Mouse (Mus musculus) cerebellum, postnatal 10 days (tissue): ENCODE measurements around the gene Etv5.

Experiments
- DNase-seq, 2 experiments: peaks; one replicate each; pipeline ENCODE4 v3.0.0; 2021; ENCODE audit warnings: mixed read lengths in 2 of 2

Etv5 gene

DNA sequence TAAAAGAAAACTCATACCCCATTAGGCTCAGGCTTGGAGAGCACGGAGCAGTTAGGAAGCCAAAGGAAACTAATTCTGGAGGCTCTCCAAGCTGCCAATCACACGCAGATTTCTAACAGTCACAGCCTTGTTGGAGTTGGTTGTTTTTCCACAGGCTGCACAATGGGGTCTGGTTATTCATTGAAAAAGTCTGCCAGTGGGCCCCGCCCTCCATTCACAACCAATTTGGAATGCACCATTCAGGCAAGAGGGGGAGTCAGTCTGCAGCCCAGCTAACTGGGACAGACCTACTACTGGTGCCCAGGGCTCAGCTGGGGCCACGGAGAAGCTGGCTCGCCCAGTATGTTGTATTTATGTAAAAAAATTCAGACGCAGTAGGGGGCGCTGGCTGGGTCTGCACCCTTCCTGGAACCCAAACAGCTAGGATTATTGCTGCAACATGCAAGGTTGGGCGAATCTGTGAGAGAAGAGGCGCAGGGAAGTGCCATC is 10.6 kb downstream of the Etv5 start:
- DNase-seq, result peak; percentile 93 to 96

DNA sequence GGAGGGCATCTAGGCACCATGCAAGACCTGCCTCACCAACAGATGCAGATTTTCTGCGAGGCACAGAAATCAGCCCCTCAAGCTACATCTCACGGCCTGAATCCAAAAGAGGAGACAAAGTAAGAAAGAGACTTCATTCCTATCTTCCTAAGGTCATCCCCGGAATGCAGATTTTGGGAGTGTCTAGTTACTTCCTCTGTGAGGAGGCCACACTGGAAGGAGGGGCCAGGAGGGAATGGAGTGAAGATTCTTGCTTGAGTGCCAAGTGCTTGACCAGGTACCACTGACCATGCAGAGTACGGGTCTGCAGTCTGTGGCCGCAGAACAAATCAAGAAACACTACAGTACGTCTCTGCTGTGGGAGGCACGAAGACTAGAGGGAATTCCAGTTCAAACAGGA is 12.7 kb downstream of the Etv5 start:
- DNase-seq, result no peak

DNA sequence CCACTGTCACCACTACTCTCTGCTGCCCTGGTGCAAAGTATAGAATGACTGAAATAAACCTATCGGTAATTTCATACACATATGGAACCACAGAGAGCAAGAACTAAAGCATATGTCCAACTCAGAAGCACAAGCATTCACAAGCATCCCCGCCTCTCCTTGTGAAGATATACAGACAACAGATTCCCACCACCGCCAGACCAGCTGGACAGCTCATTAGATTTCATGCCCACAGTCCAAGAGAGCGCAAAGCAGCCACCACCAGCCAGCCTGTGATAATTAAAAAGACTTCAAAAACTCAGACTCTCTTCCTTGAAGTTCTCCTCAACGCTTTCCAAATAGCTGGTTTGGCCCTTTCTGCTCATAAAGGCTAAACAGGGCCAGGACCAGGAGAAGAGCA is 17.3 kb downstream of the Etv5 start:
- peak; percentile 49 to 53 for DNase-seq

DNA sequence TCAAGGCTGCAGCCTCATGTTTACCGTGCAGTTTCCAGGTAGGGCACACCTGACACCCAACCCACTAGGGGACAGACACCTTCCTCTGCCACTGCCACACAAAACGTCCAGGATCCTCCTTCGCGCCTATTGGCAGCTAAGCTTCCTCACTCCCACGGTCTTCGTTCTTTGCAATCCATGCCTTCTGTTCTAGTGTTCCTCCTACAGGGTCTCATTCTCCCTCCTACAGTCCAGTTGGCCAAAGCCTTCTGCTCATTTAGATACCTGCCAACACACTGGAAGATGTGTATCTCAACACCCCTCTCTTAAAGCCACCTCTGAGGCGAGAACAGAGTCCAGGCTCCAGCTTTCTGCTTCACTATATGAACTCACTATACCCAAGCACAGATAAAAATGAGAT is 21.6 kb downstream of the Etv5 start:
- DNase-seq, result peak; percentile 37 to 55

DNA sequence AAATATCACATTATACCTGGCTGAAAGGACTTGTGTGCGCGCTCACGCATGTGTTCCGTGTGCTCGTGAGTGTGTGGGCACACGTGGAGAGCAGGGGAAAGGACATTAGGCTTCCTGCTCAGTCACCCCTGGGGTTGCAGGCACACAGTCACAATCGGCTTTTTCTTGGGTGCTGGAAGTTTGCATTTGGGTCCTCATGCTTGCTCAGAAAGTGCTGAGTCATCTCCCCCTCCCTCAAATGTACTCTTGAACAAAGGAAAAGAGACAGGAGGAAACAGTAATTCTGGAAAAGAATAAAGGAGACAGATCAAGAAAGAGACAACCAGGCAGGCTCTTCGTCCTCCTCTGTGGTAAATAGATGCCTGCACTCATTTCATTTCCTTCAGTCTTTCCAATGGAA is 22.5 kb downstream of the Etv5 start:
- no peak for DNase-seq

DNA sequence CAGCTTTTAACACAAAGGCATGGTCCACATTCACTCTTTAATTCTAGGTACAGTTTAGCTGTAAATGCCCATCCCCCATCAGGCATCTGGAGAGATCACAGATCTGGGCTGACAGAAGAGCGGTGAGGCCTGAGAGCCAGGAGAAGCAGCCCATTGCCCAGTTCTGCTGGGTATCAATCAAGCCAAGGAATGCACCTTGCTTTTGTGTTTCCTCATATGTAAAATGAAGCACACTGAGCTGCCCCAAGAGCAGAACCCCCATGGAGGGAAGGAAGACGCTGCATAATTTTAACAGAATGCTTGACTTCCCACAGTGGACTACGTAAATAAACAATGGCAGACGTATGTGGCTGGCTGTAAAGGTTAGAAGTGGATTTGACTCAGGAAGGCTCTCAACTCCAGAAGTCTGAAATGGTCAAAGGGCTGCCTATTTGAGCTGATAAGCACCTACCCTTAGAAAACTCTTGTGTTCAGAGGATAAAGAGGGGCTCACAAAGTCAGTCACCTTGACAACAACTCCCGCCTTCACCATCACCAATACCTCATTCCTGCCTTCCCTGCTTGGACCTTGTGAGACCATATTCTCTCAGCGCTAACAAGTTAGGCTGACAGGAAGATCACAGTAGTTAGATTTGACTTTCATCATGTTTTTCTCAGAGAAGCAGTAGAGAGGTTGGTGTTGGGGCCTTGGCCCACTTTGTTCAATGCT is 23.2 kb downstream of the Etv5 start:
- DNase-seq, result peak; percentile 37 to 50

DNA sequence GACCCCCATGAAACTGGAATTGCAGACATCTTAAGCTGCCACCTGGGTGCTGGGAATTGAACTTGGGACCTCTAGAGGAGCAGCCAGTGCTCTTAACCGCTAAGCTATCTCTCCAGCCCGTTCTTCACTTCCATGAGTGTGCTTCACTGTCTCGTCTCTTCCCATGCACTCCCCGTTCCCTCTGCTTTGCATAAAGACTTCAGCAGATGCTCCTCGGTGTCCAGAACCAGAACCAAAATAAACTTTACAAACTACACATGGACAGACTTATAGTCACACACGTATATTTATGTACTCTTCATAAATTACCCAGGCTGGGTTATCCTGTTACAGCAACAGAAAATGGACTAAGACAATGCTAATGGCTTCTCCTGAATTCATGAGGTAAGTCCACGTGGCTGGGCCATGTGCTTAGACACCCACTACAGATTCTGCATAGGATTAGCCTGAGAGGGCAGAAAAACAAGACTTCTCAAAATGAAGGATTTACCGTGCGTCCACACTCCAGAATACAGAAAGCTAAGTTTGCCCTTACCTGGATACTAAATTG is 25.2 kb downstream of the Etv5 start:
- no peak for DNase-seq

DNA sequence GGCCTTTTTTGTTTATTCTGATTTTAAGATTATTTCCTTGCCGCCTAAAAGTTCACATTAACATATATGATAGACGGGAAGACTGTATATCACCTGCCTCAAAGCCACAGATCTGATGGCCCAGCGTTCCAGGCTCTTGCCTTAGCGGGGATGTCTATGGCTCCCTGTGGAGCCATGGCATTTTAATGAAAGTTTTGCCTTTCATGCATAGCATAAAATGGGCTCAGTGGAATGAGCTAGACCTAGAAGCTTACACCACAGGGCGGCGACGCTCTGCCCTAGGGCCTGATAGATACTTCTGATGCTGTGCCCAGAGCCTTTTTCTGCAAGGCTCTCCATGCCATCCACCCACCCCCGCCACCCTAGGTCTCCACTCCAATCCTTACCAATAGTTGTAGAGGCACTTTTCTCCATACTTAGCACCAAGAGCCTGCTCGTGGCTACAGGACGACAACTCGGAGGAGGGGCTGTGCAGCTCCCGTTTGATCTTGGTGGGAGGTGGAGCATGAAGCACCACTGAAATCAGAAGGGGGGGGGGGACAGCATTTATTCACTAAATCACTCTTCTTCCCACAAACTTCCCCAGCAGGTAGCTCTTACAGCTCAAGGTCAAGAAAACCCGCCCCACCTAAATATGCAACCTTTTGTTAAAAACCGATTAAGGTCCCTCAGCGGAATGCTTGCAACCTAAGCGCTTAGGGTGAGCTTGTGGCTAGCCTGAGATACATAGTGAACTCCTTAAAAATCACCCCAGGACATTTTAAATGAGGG is 26.9 kb downstream of the Etv5 start:
- DNase-seq, result no peak

DNA sequence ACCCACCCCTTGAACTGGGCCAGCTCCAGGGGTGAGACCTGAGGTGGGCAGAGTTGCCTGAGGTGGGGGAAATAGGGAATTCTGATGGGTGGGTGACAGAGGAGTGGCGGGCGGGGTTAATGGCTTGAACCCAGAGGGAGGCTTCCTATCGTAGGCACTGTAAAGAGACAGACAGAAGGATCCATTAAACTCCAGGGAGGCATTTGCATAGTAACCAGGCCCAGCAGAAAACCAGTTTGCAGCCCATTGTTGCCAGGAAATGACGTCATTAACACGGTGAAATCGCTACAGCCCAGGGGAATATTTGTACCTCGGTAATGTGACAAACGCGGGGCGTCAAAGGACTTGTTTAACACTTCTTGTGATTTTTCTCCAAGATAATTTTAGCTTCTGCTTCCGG is 27.8 kb downstream of the Etv5 start:
- DNase-seq, result no peak

DNA sequence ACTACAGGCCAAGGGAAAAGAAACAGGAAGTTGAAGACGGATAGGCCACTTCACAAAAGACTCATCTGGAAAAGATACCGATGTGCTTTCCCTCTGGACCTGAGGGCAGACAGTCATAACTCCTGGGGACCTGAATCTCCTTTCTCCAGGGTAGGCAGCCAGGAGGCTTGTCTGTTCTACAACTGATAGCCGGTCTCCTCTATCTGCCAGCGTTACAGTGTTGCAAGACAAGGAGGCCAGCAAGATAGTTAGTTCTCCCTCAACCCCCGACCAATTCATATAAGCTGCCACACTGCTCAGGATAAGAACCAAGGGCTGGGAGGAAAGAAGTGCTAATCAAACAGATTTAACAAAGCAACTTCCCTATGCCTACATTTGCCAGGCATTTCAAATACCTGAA is 29.5 kb downstream of the Etv5 start:
- DNase-seq, result no peak

DNA sequence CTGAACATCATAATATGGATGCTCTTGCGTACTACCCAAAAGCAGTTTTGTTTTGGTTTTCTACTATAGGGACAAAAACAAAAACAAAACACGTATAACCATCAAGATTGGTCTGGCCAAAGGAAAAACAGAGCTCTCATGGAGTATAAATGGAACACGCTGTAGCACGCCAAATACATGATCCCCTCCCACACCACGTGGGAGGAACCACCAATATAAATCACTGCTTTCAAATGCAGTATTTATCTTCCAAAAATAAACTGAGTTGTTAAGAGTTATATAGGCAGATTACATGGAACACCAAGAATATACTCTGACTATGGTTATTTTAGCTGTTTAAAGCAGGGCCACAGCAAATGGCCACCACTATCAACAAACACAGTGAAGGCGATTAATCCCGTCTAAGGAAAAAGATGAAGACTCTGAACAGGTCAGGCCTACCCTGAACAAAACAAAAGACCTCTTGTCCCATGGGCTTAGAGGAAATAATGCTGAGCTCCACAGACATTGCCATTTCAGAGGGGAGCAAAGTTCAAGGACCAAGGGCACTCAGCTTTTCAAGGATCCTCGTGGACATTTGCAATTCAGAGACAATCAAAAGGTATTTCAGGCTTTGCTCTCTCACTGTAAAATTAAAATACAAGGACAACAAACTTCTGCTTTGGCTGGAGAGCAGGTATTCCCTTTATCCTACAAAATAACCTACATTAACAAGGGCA is 30.7 kb downstream of the Etv5 start:
- no peak for DNase-seq

DNA sequence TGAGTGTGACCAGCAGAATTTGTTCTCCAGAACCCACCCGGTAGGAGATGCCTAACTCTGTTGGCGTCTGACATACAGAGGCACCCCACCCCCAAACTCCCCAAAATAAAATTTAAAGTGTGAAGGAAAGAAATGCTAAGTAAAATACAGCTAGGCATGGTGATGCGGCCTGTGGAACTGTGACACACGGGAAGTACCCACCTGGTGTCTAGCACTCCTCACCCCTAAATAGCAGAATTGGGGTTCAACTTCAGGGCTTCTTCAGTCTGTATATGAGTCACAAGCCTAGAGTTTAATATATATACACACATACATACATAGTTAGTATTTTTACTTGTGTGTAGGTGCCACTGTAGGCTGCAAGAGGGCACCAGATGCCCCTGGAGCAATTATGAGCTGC is 32.8 kb downstream of the Etv5 start:
- no peak for DNase-seq

DNA sequence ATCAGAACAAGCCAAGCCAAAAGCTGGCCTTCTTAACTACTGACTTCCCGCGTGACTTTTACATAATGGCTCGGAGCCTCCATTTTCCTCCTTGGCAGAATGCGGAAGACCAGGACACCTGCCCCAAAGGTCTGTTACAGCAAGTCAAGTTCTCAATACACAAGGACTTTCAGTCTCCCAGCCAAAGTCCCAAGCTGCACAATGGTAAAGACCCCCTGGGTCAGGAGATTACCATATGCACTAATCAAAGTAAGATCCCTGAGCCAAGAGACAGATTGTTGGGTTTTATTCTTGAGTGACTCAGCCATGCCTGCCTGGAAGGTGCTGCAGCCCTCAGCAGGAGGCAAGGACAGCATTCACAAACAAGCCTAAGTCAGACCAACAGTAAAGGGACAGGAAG is 33.5 kb downstream of the Etv5 start:
- peak; percentile 73 to 74 for DNase-seq

DNA sequence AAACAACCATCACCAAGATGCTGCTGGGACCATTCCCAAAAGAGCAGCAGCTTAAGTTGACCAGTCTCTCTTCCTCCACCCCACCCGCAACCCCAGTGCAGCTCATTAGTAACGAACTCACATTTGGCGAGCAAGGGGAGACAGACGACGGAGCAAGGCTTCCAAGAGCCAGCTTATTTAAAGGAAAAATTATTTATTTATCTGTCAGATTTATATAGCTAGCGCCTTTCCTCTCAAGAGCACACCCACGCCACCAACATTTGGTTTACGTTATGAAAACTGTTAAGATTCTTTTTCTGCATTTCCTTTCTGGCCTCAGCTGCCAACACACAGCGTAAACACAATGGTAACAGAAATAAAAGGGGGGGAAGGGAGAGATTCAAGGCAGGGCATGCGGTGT is 34.0 kb downstream of the Etv5 start:
- DNase-seq, result peak; percentile 58 to 61

DNA sequence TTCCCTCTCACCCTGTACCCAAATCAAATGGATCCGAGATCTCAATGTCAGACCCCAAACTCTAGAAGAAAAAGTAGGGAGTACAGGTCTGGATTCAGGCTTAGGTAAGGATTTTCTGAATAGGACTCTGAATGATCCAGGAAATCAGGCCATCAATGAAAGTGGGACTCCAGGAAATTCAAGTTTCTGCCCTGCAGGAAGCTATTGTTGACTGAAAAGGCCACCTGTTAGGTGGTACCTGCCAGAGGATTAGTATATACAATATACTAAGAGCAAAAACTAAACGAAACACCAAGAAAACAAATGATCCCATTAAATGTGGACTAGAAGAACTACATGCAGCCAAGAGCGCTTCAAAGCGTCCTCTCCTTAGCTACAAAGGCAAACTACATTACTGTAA is 35.8 kb downstream of the Etv5 start:
- no peak for DNase-seq

DNA sequence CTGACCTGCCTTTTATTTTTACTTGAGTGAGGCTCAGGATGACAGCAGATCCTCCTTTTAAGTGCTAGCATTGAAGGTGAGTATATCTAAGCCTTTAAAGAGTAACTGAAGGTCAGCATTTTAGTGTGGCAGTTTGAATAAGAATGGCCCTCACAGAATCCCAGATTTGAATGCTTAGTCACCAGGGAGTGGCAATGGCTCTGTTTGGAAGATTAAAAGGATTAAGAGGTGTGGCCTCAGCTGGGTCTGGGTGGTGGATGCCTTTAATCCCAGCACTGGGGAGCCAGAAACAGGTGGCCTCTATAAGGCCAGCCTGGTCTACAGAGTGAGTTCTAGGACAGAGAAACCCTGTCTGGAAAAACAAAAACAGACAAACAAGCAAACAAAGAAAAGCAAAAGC is 36.9 kb downstream of the Etv5 start:
- no peak for DNase-seq

DNA sequence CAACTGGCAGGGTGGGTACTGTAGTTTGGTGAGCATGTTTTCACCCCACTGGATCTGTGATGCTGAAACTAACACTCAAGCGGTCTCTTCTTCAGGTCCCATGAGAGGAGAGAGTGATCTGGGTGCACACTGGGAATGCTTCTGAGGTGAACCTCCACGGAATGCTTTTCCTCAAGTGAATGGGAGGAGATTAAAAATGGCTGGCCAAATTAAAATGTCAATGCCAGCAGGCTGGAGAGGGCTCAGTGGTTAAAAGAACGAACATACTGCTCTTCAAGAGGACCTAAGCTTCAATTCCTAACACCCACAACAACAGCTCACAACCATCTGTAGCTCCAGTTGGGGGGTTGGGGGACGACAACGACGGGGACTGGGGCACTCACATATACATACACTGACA is 39.3 kb downstream of the Etv5 start:
- no peak for DNase-seq

DNA sequence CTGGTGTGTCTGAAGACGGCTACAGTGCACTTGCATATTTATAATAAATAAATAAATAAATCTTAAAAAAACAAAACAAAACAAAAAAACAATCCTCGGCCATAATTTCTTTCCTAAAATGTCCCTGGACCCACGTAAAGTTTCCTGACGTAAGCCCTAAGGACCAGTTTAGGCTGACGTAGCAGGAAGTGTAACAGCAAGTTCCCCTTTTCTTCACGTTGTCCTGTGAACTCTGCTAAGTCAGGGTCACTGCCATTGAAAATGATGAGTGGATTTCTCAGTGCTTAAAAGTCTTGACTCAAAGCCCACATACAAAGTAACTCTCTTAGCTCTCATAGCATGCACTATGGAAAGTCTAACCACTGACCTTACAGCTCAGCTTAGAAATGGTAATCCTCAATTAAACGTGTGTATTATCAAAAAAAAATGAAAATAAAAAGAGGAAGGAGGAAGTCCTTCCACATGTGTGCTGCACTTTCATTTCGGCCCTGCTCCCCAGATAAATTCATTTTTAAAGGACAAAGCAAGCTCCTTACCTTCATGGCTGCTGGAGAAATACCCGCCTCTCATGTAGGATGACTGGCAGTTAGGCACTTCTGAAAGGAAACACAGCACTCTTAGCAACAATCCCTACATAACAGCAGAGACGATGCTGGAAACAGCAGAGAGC is 40.6 kb downstream of the Etv5 start:
- DNase-seq, result no peak

DNA sequence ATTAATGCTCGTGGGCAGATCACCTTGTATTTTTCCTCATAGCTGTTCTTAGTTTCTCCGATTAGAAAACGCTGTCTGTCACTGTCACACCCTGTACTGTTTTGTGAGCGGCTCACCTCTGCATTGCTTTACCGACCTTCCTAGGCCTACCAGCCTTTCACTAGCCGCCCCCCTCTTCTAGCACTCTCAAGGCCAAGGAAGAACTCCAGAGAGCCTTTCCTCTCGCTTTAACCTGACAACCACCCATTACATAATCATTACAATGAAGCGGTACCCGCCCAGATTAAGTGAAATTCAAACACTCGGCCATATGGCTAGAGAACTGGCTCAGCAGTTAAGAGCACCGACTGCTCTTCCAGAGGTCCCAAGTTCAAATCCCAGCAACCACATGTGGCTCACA is 41.2 kb downstream of the Etv5 start:
- no peak for DNase-seq

DNA sequence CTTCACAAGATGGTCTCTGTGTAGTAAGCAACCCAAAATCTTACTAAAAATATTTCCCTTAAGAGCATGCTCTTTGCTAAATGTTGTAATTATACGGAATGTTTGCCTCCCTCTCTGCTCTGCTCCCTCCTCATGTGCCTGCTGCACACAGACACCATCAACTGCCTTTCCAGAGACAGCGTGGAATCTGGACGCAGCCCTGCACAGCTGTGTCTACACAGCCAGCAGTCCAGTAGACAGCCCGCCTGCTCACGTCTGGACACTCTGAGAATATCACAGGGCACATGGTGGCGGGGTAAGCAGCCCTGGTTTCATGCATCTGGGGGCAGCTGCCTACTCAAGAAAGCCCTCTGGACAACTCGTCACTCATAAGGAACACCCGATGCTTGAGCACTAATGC is 43.1 kb downstream of the Etv5 start:
- no peak for DNase-seq

DNA sequence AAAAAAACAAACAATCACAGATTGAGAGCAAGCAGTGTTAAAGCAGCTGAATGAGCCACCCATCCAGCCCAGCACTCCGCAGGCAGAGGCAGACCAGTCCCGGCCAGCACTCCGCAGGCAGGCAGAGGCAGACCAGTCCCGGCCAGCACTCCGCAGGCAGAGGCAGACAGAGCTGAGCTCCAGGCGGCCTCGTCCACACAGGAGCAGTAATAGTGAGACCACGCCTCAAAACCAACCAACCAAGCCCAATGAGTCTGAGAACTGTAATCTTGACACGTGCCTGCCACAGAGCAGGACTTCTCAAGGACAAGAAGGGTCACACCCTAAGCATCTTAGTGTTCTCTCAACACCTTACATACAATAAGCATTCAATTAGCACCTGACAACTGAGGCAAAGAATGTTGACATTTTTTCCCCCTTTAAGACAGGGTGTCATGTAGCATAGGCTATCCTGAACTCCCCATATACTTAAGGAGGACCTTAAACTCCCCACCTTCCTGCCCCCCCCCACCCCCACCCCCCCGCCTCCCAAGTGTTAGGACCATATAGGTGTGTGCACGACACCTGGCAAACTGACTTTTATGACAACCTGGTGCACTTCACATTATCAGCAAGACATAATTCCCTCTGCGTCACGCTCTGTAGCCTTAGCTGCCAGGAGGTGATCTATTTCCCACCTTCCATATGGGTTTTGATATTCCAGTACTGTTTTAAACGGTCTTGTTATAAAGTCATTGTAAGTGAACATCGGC is 44.2 kb downstream of the Etv5 start:
- no peak for DNase-seq

DNA sequence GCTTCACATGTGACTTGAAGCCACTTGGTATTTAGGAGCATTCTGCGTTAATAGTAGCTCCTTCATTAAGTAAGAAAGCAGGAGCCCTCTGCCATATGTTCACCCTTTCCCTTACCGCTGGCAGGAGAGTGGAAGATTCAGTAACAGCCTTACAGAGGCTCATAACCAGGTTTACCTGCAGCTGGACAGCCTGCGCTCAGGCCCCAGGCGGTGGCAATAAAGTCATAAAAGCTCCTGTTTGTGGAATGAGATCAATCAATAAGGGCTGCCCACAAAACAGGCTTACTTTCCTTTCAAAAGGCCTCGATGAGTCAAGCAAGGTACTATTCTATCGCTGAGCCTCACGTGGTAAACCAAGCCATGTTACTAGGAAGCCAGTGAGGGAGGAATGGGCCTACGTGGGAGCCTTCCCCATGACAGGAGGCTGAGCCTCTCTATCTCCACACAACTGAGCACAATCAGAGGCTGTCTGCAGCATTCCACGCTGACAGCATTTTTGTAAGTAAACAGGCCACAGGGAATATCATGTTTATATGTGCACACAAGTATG is 49.1 kb downstream of the Etv5 start:
- no peak for DNase-seq
